In genomic region chr1:86652675-86653074, GRCm38 (mm10) we compare ENCODE assay signal across 17 mouse cellular contexts. TPM values are rescaled to one million over a fixed set of nuclear protein-coding genes. Genes with fewer than 3 reads are reported as not detected.
DNase-seq lines count a peak whose midpoint lies in the region; ATAC-seq and TF ChIP-seq lines count a peak whose summit lies in the region.
"Had no signal": no experiment of that assay in that cellular context is flagged by ENCODE, and none has a peak within 500 bp of the region (broad histone marks: within the 10 kb centered on the region; RNA-seq: fewer than 3 reads in every experiment).

No protein-coding gene starts in this region.

- no peaks in the 10 kb centered on the region for H3K4me1 ChIP-seq in liver, postnatal 0 days (ENCODE audit: insufficient read depth)
- no peaks in the 10 kb centered on the region for H3K4me1 ChIP-seq in liver, embryonic 11.5 days (replicated peaks; ENCODE audit: control insufficient read depth, insufficient read depth, low read length)
- peaks cover 2 to 4% of the 10 kb centered on the region in 2 experiments for H3K4me1 ChIP-seq in CH12.LX (ENCODE audit: control insufficient read depth in 1 of 2, insufficient read depth in 2 of 2)
- H3K4me1 ChIP-seq: liver, embryonic 15.5 days had no signal

- no peaks in the 10 kb centered on the region for H3K27me3 ChIP-seq in liver, postnatal 0 days (ENCODE audit: insufficient read depth, low read length)
- no peaks in the 10 kb centered on the region for H3K27me3 ChIP-seq in liver, embryonic 11.5 days (replicated peaks; ENCODE audit: control insufficient read depth, insufficient read depth, low read length)
- no peaks in the 10 kb centered on the region for H3K27me3 ChIP-seq in CH12.LX (replicated peaks)
- H3K27me3 ChIP-seq: liver, embryonic 15.5 days had no signal

- TF ChIP-seq RAD21 in CH12.LX (IDR thresholded peaks at IDR 0.05; ENCODE audit: low read depth, low read length): no peak; the same call in 1 of the 2 replicates

- H3K9me3 ChIP-seq in liver, postnatal 0 days (ENCODE audit: low read length): no peaks in the 10 kb centered on the region
- no peaks in the 10 kb centered on the region for H3K9me3 ChIP-seq in liver, embryonic 11.5 days (ENCODE audit: control insufficient read depth, low read length)
- H3K9me3 ChIP-seq in CH12.LX (replicated peaks; ENCODE audit: low read length): no peaks in the 10 kb centered on the region
- H3K9me3 ChIP-seq: liver, embryonic 15.5 days had no signal

- dilution Hi-C loops in CH12.LX (cut with MboI; ENCODE audit: extremely low pct_ligation_motif_present, extremely low pct_unique_long_range_greater_than_20kb, low sequenced_read_pairs): no loop called here

- ATAC-seq in liver, postnatal 0 days: no peak
- no peak for ATAC-seq in liver, embryonic 11.5 days (replicated peaks; ENCODE audit: low FRiP score)
- ATAC-seq: CD4-positive, CD25-positive, alpha-beta regulatory T cell, adult 4 months had no signal

- no peak overlapping the region for H3K27ac ChIP-seq in gastrocnemius, adult 2 months
- H3K27ac ChIP-seq in liver, postnatal 0 days (ENCODE audit: low read depth): no peak overlapping the region
- no peak overlapping the region for H3K27ac ChIP-seq in liver, embryonic 11.5 days (ENCODE audit: low read depth, low read length)
- H3K27ac ChIP-seq in CH12.LX (ENCODE audit: insufficient read depth, low read depth): no peak overlapping the region
- H3K27ac ChIP-seq: hindbrain, embryonic 14.5 days; liver, embryonic 15.5 days had no signal

- no peaks in the 10 kb centered on the region for H3K79me2 ChIP-seq in CH12.LX (replicated peaks; ENCODE audit: control insufficient read depth, extremely low read depth, insufficient read depth, poor library complexity, severe bottlenecking)

- no peak overlapping the region for H3K4me3 ChIP-seq in gastrocnemius, adult 2 months
- H3K4me3 ChIP-seq in liver, postnatal 0 days (ENCODE audit: low read depth, low read length): no peak overlapping the region
- no peak overlapping the region for H3K4me3 ChIP-seq in liver, embryonic 11.5 days (ENCODE audit: low read depth, low read length)
- H3K4me3 ChIP-seq in CH12.LX (replicated peaks in 1 of 3; ENCODE audit: low read depth in 2 of 3, low read length in 2 of 3, poor library complexity in 1 of 3): no peak overlapping the region
- H3K4me3 ChIP-seq: liver, embryonic 15.5 days had no signal

- no peak for TF ChIP-seq EP300 in liver, postnatal 0 days (IDR thresholded peaks at IDR 0.05; ENCODE audit: low read depth)
- TF ChIP-seq EP300 in CH12.LX (IDR thresholded peaks at IDR 0.05; ENCODE audit: low read length): no peak

- peak; percentile 24; the same call in 1 of the 2 replicates for TF ChIP-seq CTCF in gastrocnemius, adult 2 months (IDR thresholded peaks at IDR 0.05)
- peak; percentile 28; the same call in 1 of the 2 replicates for TF ChIP-seq CTCF in liver, postnatal 0 days (IDR thresholded peaks at IDR 0.05; ENCODE audit: low read depth)
- peak in 1 of 2 experiments; percentile 59; a peak in 2 of 4 replicates for TF ChIP-seq CTCF in CH12.LX (conservative IDR thresholded peaks at IDR 0.05 in 1 of 2, IDR thresholded peaks at IDR 0.05 in 1 of 2; ENCODE audit: low read depth in 2 of 2, low read length in 2 of 2)

- intact Hi-C loops in gastrocnemius, adult 2 months (cut with DNase I): no loop called here

- H3K9ac ChIP-seq in liver, postnatal 0 days (replicated peaks): no peak overlapping the region
- H3K9ac ChIP-seq in liver, embryonic 11.5 days (ENCODE audit: low read depth, low read length): no peak overlapping the region
- H3K9ac ChIP-seq in CH12.LX (ENCODE audit: insufficient read depth, low read depth): no peak overlapping the region
- H3K9ac ChIP-seq: hindbrain, embryonic 14.5 days; liver, embryonic 15.5 days had no signal

- in situ Hi-C loops in CH12.LX (cut with MboI; ENCODE audit: low pct_ligation_motif_present, low pct_unique_long_range_greater_than_20kb, low sequenced_read_pairs): no loop called here

- H3K36me3 ChIP-seq in liver, postnatal 0 days (replicated peaks; ENCODE audit: insufficient read depth, low read length): no peaks in the 10 kb centered on the region
- no peaks in the 10 kb centered on the region for H3K36me3 ChIP-seq in liver, embryonic 11.5 days (ENCODE audit: control insufficient read depth, insufficient read depth, low read length)
- no peaks in the 10 kb centered on the region for H3K36me3 ChIP-seq in CH12.LX (replicated peaks in 1 of 2; ENCODE audit: control insufficient read depth in 1 of 2, insufficient read depth in 1 of 2, low read length in 1 of 2)
- H3K36me3 ChIP-seq: liver, embryonic 15.5 days had no signal

- H3K4me2 ChIP-seq in liver, postnatal 0 days (ENCODE audit: low read depth, low read length): no peak overlapping the region
- no peak overlapping the region for H3K4me2 ChIP-seq in liver, embryonic 11.5 days
- no peak overlapping the region for H3K4me2 ChIP-seq in CH12.LX (ENCODE audit: insufficient read depth, low read depth, poor library complexity, severe bottlenecking)
- H3K4me2 ChIP-seq: hindbrain, embryonic 14.5 days; liver, embryonic 15.5 days had no signal

- 54% methylated on average over 4 of the region's 4 CpGs for WGBS in liver, postnatal 0 days (ENCODE audit: insufficient replicate concordance)
- 52% methylated on average over 4 of the region's 4 CpGs for WGBS in liver, embryonic 11.5 days

- DNase-seq in gastrocnemius, adult 2 months: no peak
- no peak for DNase-seq in gastrocnemius, adult 18-20 months (ENCODE audit: low spot score)
- no peak for DNase-seq in liver, postnatal 0 days
- no peak for DNase-seq in liver, embryonic 11.5 days (ENCODE audit: low spot score)
- DNase-seq in CH12.LX (ENCODE audit: extremely low read depth): no peak
- DNase-seq in brain, adult 2 months (ENCODE audit: low read depth, low spot score): peak; percentile 24
- DNase-seq in layer of hippocampus, postnatal 14 days (ENCODE audit: low spot score in 2 of 2): no peak
- no peak for DNase-seq in heart, adult 18-20 months
- DNase-seq: adrenal gland, adult 8-10 months; cerebellum, adult 11-12 months; kidney, adult 9 months; thymus, adult 2 months had no signal

- no peak for TF ChIP-seq POLR2A in CH12.LX (IDR thresholded peaks at IDR 0.05; ENCODE audit: low read depth, low read length)

TF ChIP-seq in CH12.LX, 34 proteins besides CTCF, POLR2A, EP300 and RAD21:
- no peak for TF ChIP-seq ZC3H11A (IDR thresholded peaks at IDR 0.05; ENCODE audit: low read depth, low read length)
- no peak for TF ChIP-seq E2F4 (IDR thresholded peaks at IDR 0.05; ENCODE audit: insufficient replicate concordance, low read depth, low read length)
- TF ChIP-seq NRF1 (IDR thresholded peaks at IDR 0.05; ENCODE audit: low read depth, low read length): no peak
- no peak for TF ChIP-seq ZNF384 (IDR thresholded peaks at IDR 0.05; ENCODE audit: low read depth, low read length)
- no peak for TF ChIP-seq MXI1 (IDR thresholded peaks at IDR 0.05; ENCODE audit: low read depth, low read length)
- TF ChIP-seq RCOR1 (conservative IDR thresholded peaks at IDR 0.05; ENCODE audit: low read depth, low read length): no peak
- TF ChIP-seq MAFK (IDR thresholded peaks at IDR 0.05; ENCODE audit: insufficient replicate concordance, low read length): no peak
- TF ChIP-seq HCFC1 (IDR thresholded peaks at IDR 0.05; ENCODE audit: low read depth, low read length): no peak
- peak; percentile 48 for TF ChIP-seq SMC3 (IDR thresholded peaks at IDR 0.05; ENCODE audit: low read depth, low read length)

RNA-seq across cellular contexts. Expression of gene Nppc, which starts 17.7 kb away (rescaled TPM):
- total RNA-seq in gastrocnemius, adult 2 months (2021): 1 to 10 TPM in 1 of 2 experiments, under 1 TPM in 1; 0.36 to 1.0 TPM
- total RNA-seq in gastrocnemius, adult 18-20 months (2021): under 1 TPM; 0.30 to 0.59 TPM
- polyA plus RNA-seq in liver, postnatal 0 days (2015; fragmentation: Nextera tagmentation; extraction: Ambion mirVana): 0.20 TPM in 1 of 2 replicates, not detected in the other
- not detected in 2 replicates for polyA plus RNA-seq in liver, embryonic 11.5 days (2014; fragmentation: Nextera tagmentation; extraction: Ambion mirVana)
- 0.13 TPM in 1 of 2 replicates, not detected in the other for total RNA-seq in CH12.LX (2012; rRNA removed)
- total RNA-seq in CH12.LX (2014; rRNA removed): not detected in 2 replicates
- polyA plus RNA-seq in CH12.LX (2012; ENCODE audit: insufficient read length, low read depth): not detected in 2 replicates
- 10 to 100 TPM in 1 of 2 experiments, 1 to 10 TPM in 1; 9.9 to 11.8 TPM for total RNA-seq in layer of hippocampus, postnatal 14 days (2021)
- total RNA-seq in heart, adult 18-20 months (2021): not detected
- total RNA-seq: adrenal gland, adult 8-10 months; granulocyte monocyte progenitor cell, adult 5-6 weeks; monocyte, adult 5-6 weeks had no signal
- polyA plus RNA-seq: CD4-positive, CD25-positive, alpha-beta regulatory T cell, adult 4 months; liver, embryonic 15.5 days had no signal

RNA-seq across cellular contexts. Expression of gene Dis3l2, which starts 50.9 kb away (rescaled TPM):
- 10 to 100 TPM; 11.7 to 14.2 TPM for total RNA-seq in gastrocnemius, adult 2 months (2021)
- total RNA-seq in gastrocnemius, adult 18-20 months (2021): 10 to 100 TPM; 12.2 to 13.4 TPM
- 7.2 and 7.9 TPM in 2 replicates for polyA plus RNA-seq in liver, postnatal 0 days (2015; fragmentation: Nextera tagmentation; extraction: Ambion mirVana)
- 20.2 and 21.2 TPM in 2 replicates for polyA plus RNA-seq in liver, embryonic 11.5 days (2014; fragmentation: Nextera tagmentation; extraction: Ambion mirVana)
- 13.1 and 17.4 TPM in 2 replicates for total RNA-seq in CH12.LX (2012; rRNA removed)
- total RNA-seq in CH12.LX (2014; rRNA removed): 16.5 and 16.9 TPM in 2 replicates
- 9.6 and 12.4 TPM in 2 replicates for polyA plus RNA-seq in CH12.LX (2012; ENCODE audit: insufficient read length, low read depth)
- total RNA-seq in layer of hippocampus, postnatal 14 days (2021): 10 to 100 TPM; 24.7 to 25.9 TPM
- 10 to 100 TPM; 11.1 to 11.6 TPM for total RNA-seq in heart, adult 18-20 months (2021)

Comparison
In these comparisons a context has a peak if more than half of its experiments do, and no peak if none do; other contexts are left out.
1. RNA of gene Nppc, which starts 17.7 kb away (total RNA-seq): 9.9 to 11.8 TPM in layer of hippocampus, postnatal 14 days; 0.36 to 1.0 TPM in gastrocnemius, adult 2 months, 0.30 to 0.59 TPM in gastrocnemius, adult 18-20 months, not detected in heart, adult 18-20 months and 0.13 TPM in CH12.LX; every median in the first group is over 4 times any median in the second.